Mouse (Mus musculus) kidney, adult 8-10 months (tissue): ENCODE data around the gene Kcnk3.

Source experiments
- DNase-seq, 2 experiments: peaks; one replicate each; pipeline ENCODE4 v3.0.0; 2022

Gene Kcnk3

DNA sequence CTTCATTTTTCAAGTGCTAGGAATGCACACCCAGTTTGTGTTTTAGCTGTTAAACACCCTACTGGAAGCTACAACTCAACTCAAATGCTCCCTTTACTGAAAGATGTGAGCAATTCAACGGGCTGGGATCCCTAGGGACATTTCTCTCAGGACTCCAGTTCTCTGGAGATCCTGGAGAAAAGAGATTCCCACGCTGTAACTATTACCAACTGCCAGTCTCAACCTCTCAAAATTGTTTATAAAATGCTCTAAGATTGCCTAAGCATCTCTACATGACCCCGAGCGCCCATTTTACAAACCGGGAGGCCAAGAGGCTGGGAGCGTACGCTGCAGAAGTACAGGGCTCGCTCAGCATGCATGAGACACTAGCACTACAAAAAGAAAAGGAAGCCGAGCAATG is 59.4 kb downstream of the Kcnk3 start:
- DNase-seq, result no peak

DNA sequence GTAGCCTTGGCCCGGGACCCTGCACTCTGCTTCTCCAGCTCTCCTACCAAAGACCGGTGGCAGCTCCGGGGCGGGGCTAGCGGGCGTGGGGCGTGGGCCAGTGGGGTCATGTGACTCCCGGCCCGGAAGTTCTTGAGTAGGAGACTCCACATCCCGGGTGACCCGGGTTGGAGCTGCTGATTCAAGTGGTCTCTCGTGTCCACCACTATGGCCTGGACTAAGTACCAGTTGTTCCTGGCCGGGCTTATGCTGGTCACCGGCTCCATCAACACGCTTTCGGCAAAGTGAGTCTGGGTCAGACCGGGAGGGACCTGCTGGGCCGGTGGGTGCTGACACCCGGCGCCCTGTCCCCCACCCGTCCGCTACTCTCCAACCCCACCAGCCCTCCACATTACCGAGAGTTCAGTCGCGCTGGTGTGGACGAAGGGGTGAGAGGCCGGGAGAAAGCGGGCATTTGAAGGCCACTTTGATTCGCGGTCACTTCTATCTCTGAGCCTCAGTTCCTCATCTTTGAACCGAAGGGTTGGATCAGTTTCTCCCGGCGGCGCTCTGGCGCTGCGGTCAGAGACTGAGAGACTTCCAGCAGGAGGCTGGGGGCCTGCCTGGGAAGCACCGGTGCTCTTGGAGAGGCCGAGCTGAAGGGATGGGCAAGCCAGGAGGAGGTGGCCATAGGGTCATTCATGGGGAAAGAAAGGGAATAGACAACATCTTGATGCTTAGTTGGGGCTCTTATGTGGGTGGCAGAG is 60.0 kb downstream of the Kcnk3 start, which contains the start of gene Slc35f6:
Gene Slc35f6, plus strand, starts transcription at position 119 of the 746 bp plus-strand sequence.
- DNase-seq, result peak; percentile 91 to 95

DNA sequence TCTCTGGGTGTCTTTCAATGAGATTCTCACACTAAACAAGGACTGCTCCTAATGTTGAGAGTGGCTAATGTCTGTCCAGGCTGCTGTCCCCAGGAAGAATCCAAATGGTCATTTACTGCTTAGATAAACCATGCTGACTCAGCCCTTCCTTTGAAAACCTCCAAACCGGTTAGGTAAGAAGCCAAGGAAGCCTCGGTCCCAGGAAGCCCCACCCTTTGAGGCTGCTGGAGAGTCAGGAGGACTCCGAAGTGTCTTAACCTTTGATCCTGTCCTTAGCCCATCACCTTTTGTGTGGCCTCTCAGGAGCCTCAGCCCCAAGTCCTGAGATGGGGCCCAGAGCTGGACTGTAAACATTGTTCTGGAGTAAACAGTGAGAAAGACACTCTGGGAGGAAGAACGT is 61.6 kb downstream of the Kcnk3 start:
- DNase-seq, result no peak

DNA sequence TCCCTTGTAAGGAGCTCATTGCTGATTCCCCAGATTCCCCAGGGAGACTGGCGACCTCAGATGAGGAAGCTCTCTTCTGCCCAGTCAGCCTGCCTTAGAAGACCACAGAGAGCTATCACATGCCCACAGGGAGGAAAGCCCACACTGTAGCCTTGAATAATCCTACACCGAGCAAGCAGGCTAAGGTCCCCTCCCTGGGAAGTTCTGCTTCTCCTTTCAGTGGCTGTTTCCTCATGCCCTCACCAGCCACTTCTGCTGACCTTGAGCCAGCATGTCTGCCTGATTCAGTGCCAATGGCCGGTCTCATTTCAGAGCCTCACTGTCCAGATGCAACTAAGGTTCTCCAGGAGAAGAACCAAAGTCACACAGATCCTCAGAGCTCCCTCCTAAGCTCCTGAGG is 62.8 kb downstream of the Kcnk3 start:
- no peak for DNase-seq

DNA sequence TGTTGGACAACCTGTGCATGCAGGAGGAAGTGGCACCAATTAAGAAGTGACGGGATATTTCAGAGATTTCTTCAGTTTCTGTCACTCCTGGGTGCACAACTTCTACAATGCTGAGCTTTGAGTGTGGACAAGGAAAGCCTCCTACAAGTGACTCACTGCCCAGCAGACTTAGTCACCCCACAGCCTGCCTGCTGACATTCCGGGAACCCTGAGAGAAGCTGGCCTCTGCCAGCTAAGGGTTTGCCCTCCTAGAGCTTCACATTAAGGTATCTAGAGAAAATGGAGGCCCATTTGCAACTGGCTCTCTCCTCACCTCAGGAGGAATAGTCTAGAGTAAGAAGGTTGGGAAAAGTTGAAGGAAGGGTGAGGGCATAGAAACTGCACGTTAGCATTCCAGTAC is 63.6 kb downstream of the Kcnk3 start:
- DNase-seq, result no peak

DNA sequence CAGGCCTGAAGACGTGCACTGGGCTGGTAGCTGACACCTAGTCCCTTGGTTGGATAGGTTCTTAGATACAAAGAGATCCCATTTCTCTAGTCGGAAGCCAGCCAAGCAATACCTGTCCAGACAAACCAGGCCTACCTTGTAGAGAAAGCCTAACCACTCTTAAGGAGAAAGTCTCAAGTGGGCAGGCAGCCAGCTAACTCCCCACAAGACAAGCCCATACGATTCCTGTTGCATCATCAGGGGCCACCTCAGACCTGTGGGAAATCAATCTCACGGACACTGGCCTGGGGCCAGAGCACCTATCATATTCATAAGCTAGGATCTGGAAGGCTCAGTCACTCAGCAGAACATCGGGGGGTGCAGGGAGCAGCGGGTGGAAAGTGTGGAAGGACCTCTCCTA is 65.3 kb downstream of the Kcnk3 start:
- no peak for DNase-seq

DNA sequence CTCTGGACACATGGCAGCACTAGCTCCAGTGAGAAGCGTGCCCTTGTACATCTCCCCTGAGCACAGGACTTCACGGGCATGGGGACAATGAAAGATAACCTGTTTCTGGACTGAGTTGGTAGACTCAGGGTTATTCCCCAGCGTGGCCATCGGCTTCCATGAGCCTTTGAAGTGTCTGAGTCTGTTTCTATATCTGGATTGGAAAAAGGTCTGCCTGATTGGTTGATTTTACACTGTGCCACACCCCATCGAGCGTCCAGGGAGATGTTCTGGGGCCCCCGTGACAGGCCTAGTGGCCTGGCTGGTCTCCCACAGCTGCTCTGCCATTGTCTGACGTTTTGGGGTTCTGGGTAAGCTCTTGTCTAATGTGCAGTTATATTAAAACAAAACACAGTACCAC is 67.1 kb downstream of the Kcnk3 start:
- no peak for DNase-seq

DNA sequence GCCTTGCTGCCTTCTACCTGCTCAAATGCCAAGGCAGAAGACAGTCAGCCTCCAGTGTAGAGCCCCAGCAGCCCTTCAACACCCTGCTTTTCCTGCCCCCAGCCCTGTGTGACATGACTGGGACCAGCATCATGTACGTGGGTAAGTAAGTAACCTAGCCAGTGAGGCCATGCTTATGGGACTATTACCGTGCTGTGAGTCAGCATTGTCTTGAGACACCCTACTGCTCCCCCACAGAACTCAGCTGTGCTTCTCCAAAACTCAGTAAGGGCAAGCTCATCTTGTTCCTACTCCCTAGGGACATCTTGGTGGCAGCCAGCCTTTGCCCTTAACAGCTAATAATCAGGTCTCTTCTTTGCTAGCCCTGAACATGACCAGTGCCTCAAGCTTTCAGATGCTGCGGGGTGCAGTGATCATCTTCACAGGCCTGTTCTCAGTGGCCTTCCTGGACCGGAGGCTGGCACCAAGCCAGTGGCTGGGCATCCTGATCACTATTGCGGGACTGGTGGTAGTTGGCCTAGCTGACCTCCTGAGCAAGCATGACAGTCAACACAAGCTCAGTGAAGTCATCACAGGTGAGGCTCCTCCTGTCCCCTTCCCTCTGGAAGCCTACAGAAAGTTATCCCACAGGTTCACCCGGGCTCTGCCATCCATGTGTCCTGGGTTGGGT is 67.7 kb downstream of the Kcnk3 start:
- no peak for DNase-seq

DNA sequence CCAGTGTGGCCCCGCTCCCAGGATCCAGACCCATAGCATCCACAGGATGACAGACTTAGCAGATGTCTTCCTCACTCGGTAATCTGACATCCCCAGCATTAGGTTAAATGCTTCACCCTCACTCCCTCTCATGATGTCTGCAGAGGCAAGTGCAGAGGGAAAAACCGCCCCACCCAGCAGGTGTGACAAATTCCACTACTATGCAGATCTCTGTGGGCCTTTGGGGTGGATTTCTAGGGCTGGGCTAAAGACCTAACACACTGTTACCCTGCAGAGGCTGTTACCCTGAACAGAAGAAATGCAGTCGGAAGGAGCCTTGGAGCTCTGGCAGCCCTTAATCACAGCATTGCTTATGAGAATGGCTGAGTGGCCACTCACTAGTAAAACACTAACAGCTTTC is 71.1 kb downstream of the Kcnk3 start:
- no peak for DNase-seq

DNA sequence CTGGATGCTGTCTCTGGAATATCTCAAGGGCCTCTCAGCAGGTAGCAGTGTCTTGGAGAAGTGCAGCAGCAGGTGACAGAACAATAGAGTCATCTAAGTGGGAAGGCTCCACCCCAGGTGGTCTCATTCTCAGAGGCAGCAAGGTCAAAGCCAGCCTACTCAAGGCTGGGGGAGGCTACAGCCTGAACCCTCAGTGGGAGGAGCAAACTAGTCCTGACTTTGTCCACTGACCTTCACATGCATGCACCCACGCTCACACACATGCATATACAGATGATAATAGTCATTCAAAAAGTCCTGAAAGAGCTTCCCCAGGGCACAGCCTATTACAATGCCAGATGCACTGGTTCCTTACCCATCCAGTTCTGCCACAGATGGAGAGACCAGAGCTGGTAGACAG is 72.3 kb downstream of the Kcnk3 start:
- no peak for DNase-seq

DNA sequence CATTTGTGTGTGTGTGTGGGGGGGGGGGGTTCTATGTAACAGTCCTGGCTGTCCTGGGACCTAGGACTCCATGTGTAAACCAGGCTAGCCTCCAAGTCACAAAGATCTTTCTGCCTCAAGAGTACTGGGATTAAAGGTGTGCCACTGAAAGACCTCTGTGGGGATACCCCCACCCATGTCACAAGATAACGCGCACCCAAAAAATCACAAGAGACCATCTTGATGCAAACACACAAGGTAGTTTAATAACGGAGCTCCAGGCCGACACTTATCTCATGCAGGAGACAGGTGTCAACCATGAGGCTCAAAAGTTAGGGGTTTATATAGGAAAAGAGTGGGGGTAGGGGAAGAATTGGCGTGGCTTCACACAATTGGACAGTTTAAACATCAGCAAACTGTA is 72.8 kb downstream of the Kcnk3 start:
- DNase-seq, result no peak

DNA sequence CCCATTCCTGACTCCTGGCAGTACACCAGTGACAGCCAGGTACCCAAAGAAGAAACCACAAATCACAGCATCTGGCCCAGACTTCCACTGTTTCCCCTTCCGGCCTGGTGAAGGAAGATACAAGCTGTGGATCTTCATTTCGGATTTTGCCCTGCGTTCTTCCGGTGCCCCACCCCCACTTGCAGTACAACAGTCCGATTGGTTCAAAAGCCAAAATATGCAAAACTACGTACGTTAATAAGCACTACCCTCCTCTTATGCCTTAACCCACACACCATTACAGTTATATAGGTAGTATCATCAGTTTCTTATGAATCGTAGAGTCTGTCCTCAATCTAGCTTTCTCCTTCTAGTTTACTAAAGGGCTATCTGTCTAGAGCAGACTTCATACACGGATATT is 77.4 kb downstream of the Kcnk3 start:
- no peak for DNase-seq

DNA sequence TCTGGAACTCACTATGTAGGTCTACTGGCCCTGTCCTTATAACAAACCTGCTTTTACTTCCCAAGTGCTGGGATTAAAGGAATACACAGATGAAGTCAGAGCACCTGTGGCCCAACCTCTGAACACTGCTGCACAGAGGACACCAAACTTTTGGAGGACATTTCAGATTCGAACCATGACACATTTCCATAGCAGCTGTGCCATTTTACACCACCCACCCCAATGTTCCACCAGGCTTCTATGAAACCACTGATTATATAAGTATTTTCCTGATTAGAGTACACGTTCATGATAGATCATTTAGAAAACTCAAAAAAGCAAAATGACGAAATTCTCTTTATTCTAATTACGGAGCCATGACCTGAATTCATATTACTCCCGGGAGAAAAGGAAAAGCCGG is 78.0 kb downstream of the Kcnk3 start:
- no peak for DNase-seq

DNA sequence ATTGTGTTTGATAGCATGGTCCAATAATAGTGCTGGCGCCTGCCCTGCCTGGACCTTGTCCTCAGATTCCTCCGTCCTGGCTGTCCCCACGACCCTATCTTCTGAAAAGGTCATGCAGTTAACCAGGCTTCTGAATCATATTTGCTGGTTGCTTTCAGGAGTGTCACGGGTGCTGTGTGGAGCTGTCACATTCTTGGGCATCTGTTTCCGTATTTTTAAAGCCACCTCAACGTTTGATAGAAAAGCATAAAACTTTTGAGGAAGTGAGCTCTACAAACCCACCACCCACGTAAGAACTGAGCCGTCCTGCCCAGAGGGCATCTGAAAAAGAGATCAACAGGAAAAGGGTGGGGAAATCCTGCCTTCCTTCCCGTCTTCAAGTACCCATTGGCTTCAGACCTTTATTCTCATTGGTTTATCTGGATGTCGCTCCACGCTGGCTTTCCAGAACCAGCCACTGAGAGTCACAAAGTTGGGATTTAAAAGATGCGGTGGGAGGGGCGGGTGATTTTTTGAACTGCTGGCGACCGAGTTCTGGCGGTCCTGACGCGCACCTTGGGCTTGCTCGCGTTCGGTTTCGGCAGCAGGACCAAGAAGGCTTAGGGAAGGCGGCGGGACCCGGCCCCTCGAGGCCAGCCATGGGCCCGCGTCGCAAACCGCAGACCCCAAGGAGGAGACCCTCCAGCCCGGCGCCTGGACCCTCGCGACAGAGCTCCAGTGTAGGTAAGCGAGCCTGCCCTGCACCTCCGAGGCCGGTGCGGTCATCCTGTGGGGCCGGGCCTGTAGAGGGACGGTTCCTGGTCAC is 78.6 kb downstream of the Kcnk3 start, which contains the start of gene Cenpa:
Gene Cenpa, plus strand, starts transcription at position 387 of the 805 bp plus-strand sequence.
- peak; percentile 94 to 97 for DNase-seq

DNA sequence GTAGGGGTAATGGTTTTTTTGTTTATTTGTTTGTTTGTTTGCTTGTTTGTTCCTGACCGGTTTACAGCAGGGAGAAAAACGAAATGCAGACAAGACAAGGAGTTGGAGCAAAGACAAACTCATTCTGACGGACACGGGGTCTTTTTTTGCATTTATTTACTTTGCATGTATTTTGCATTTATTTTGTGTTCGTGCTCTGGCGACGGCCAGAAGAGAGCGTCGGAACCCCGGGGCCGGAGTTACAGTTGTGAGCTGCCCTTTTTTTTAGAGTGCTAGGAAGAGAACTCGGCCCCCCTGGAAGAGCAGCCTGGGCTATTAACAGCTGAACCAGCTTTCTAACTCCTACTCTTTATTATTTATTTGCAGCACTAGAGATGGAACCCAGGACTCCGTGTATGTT is 79.2 kb downstream of the Kcnk3 start:
- no peak for DNase-seq

DNA sequence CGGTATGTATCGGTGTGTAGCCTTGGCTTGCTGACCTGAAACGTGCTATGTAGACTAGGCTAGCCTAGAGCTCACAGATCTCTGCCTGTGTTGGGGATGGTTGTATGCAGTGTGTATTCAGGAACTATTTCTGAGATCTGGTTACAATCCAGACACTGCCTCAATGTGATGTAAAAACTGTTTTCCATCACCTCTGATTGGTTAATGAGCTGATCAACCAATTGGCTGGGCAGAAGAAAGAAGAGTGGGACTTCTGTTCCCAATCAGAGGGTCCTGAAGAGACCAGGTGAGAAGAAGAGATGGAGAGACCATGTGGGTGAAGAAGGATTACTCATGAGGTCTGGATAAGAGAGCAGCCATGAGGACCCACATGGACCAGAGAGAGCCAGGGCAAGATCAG is 79.7 kb downstream of the Kcnk3 start:
- DNase-seq, result no peak

DNA sequence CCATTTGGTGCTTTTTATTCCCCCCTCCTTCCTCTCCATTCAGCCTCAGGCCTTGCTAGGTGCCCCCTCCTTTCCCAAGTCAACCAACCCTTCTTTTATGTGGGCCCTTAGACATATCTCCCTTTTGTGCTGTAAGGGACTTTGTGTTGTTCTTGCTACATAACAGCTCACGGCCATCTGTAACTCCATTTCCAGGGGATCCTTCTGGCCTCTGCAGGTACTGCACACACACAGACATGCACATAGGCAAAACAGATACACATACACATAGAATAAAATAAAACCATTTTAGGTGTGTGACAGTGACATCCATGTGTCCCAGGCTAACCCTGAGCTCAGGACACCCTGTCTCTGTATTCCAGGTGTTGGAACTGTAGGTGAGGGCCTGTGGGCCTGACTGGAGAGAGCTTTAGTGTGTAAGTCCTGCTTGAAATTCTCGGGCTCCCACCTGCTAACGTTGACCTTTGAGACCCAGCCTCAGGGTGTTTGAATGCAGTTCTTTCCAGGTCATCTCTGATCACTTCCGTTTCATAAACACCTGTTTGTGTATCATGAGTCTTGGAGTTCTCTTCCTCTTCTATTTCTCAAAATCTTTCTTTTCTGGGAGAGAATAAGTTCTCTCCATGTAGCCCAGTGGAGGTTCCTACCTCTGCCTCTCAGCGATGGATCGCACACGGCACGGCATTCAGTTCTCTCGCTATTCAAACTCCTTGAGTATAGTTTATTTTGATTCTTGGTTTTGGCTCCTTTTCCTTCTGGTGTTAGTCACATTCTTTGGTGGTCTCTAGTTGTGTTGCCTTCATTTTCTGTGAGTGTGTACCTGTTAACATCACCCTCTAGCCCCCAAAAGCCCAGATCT is 80.9 kb downstream of the Kcnk3 start:
- no peak for DNase-seq

DNA sequence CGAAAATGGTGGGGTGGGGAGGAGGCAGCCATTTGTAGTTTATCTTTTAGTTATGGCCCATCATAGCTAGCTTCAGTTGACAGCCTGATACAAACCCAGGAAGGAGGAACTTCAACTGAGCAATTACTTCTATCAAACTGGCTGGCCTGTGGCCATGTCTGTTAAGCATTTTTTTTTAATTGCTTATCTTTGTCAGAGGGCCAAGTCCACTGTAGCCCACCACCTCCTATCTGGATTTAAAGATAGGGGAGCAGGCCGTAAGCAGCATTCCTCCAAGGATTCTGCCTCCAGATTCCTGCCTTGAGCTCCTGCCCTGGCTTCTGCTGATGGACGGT is 81.5 kb downstream of the Kcnk3 start:
- DNase-seq, result no peak

DNA sequence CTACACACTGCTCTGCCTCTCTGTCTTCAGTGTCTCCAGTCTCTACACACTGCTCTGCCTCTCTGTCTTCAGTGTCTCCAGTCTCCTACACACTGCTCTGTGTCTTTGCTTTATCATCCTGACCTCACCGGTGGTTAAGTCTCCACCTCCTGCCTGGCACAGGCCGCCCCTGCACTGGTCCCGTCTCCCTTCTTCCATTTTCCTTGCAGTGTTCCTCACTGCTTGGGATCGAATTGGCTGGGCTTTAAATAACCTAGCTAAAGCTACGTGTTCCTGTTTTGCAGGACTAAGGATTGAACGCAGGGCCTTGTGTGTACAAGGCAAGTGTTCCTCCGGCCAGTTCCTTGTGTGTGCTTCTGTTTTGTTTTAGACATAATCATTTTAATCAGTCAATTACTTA is 82.1 kb downstream of the Kcnk3 start:
- no peak for DNase-seq

DNA sequence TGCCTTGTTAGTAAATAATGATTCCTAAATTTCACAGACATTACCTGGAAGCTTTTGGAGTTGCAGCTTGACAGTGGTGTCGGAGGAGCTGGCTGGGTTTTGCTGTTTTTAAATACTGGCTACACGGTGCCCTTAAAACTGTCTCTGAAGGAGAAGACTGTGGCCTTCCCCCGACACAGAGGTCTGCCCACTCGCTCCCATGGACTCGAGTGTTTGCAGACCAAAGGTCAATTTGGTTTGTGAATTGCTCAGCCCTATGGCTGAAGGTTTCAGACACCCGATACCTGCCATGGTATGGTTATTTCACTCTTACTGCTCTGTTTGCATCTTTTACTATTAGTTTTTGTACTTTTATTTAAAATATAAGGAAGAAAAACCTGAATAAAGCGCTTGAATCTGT is 86.0 kb downstream of the Kcnk3 start:
- no peak for DNase-seq
